Mouse (Mus musculus) fat pad, adult 2 months (tissue): Measurements from ENCODE around the gene Mrfap1.

Source experiments
- DNase-seq: peaks from one replicate; pipeline ENCODE4 v3.0.0-alpha.2; 2011; ENCODE audit warnings: low read depth, low spot score; ENCODE audit errors: extremely low read depth

Mrfap1 gene

GRCm38 (mm10) chr5:36791861-36792260 lies 4.7 kb downstream of the Mrfap1 start:
- DNase-seq, result no peak

- no peak for DNase-seq
These were observed 10.5 kb downstream of the Mrfap1 start for GRCm38 (mm10) chr5:36786052-36786451.

GRCm38 (mm10) chr5:36779512-36779911 lies 17.1 kb downstream of the Mrfap1 start:
- DNase-seq, result no peak

- no peak for DNase-seq
These were observed 17.7 kb downstream of the Mrfap1 start for GRCm38 (mm10) chr5:36778901-36779300.

GRCm38 (mm10) chr5:36777186-36777585 lies 19.4 kb downstream of the Mrfap1 start:
- no peak for DNase-seq

GRCm38 (mm10) chr5:36776021-36776575 lies 20.5 kb downstream of the Mrfap1 start:
- DNase-seq, result no peak

- no peak for DNase-seq
These were observed 21.3 kb downstream of the Mrfap1 start for GRCm38 (mm10) chr5:36775317-36775716.

- no peak for DNase-seq
These were observed 24.0 kb downstream of the Mrfap1 start for GRCm38 (mm10) chr5:36772586-36772985.

- DNase-seq, result no peak
These were observed 27.0 kb downstream of the Mrfap1 start for GRCm38 (mm10) chr5:36769603-36770002.

- no peak for DNase-seq
These were observed 29.4 kb downstream of the Mrfap1 start for GRCm38 (mm10) chr5:36766958-36767703.

- DNase-seq, result no peak
These were observed 36.7 kb downstream of the Mrfap1 start for GRCm38 (mm10) chr5:36759848-36760247.

- no peak for DNase-seq
These were observed 39.5 kb downstream of the Mrfap1 start for GRCm38 (mm10) chr5:36757033-36757432.

- DNase-seq, result no peak
These were observed 46.2 kb downstream of the Mrfap1 start for GRCm38 (mm10) chr5:36750119-36751078.

- no peak for DNase-seq
These were observed 48.0 kb downstream of the Mrfap1 start, which contains the start of gene Bloc1s4 for GRCm38 (mm10) chr5:36748536-36749061. TSS of gene Bloc1s4 (minus strand) at chr5:36748650.

- no peak for DNase-seq
These were observed 48.6 kb downstream of the Mrfap1 start for GRCm38 (mm10) chr5:36747794-36748535.

- no peak for DNase-seq
These were observed 49.5 kb downstream of the Mrfap1 start for GRCm38 (mm10) chr5:36747071-36747470.
